28 mouse cellular contexts compared by ENCODE assay signal in genomic region chr4:12522358-12522757, GRCm38 (mm10).
DNase-seq lines count a peak whose midpoint lies in the region; ATAC-seq lines count a peak whose summit lies in the region.
"Had no signal": no experiment of that assay in that cellular context is flagged by ENCODE, and none has a peak within 500 bp of the region (broad histone marks: within the 10 kb centered on the region; RNA-seq: fewer than 3 reads in every experiment).

No protein-coding gene starts in this region.

- 0 out of 2 replicates have a peak, but pooled peaks have one; percentile 20 for ATAC-seq in frontal cortex, adult (ENCODE audit: low TSS enrichment)
- ATAC-seq in midbrain, embryonic 12.5 days (ENCODE audit: low FRiP score, low read depth) = peak; percentile 23; the same call in 1 of the 2 replicates
- no peak for ATAC-seq in midbrain, embryonic 14.5 days (ENCODE audit: low FRiP score, low TSS enrichment)
- ATAC-seq: CD4-positive, CD25-positive, alpha-beta regulatory T cell, adult 4 months; forebrain, embryonic 16.5 days had no signal

- no peak overlapping the region for H3K27ac ChIP-seq in midbrain, embryonic 12.5 days (replicated peaks)
- no peak overlapping the region for H3K27ac ChIP-seq in midbrain, embryonic 10.5 days (replicated peaks)
- no peak overlapping the region for H3K27ac ChIP-seq in midbrain, embryonic 14.5 days (replicated peaks; ENCODE audit: low read depth, low read length)
- H3K27ac ChIP-seq: heart, embryonic 13.5 days; kidney, embryonic 15.5 days; layer of hippocampus, adult 2 months; limb, embryonic 10.5 days; limb, embryonic 15.5 days; liver, embryonic 13.5 days; neural tube, embryonic 12.5 days; stomach, embryonic 15.5 days had no signal

- no peak for DNase-seq in frontal cortex, adult 2 months (ENCODE audit: extremely low spot score in 1 of 2, low spot score in 1 of 2)
- no peak for DNase-seq in midbrain, embryonic 10.5 days (ENCODE audit: low spot score)
- peak; percentile 23 for DNase-seq in midbrain, embryonic 14.5 days
- DNase-seq in retina, embryonic 14.5 days (ENCODE audit: low spot score) = peak; percentile 73
- DNase-seq in urinary bladder, adult 18-20 months (ENCODE audit: low spot score in 2 of 2) = no peak
- DNase-seq: adrenal gland, postnatal 25 days; cerebellum, adult 18-20 months; gastrocnemius, postnatal 10 days; heart, postnatal 10 days; kidney, adult 18-20 months; kidney, postnatal 36 days; liver, embryonic 13.5 days; lung, adult 18-20 months; lung, postnatal 10 days; right cerebral cortex, postnatal 25 days had no signal

- H3K4me2 ChIP-seq in midbrain, embryonic 12.5 days (replicated peaks) = no peak overlapping the region
- H3K4me2 ChIP-seq in midbrain, embryonic 14.5 days (ENCODE audit: low read length) = no peak overlapping the region
- H3K4me2 ChIP-seq: heart, embryonic 13.5 days; kidney, embryonic 15.5 days; limb, embryonic 15.5 days; liver, embryonic 13.5 days; neural tube, embryonic 12.5 days; stomach, embryonic 15.5 days had no signal

- WGBS in midbrain, embryonic 12.5 days = 63% methylated on average over 7 of the region's 7 CpGs
- WGBS in midbrain, embryonic 10.5 days = 71% methylated on average over 7 of the region's 7 CpGs
- 35% methylated on average over 7 of the region's 7 CpGs for WGBS in midbrain, embryonic 14.5 days

- no peak overlapping the region for H3K4me3 ChIP-seq in midbrain, embryonic 12.5 days
- no peak overlapping the region for H3K4me3 ChIP-seq in midbrain, embryonic 10.5 days
- no peak overlapping the region for H3K4me3 ChIP-seq in midbrain, embryonic 14.5 days (replicated peaks; ENCODE audit: low read depth, low read length)
- H3K4me3 ChIP-seq: erythroblast, embryonic 14.5 days; heart, embryonic 13.5 days; kidney, embryonic 15.5 days; layer of hippocampus, adult 2 months; limb, embryonic 10.5 days; limb, embryonic 15.5 days; liver, embryonic 13.5 days; myocyte; neural tube, embryonic 12.5 days; stomach, embryonic 15.5 days had no signal

- no peak overlapping the region for H3K9ac ChIP-seq in midbrain, embryonic 12.5 days (replicated peaks)
- no peak overlapping the region for H3K9ac ChIP-seq in midbrain, embryonic 14.5 days (replicated peaks; ENCODE audit: low read length)
- H3K9ac ChIP-seq: heart, embryonic 13.5 days; kidney, embryonic 15.5 days; limb, embryonic 15.5 days; liver, embryonic 13.5 days; neural tube, embryonic 12.5 days; stomach, embryonic 15.5 days had no signal

- no peaks in the 10 kb centered on the region for H3K9me3 ChIP-seq in midbrain, embryonic 12.5 days
- no peaks in the 10 kb centered on the region for H3K9me3 ChIP-seq in midbrain, embryonic 10.5 days (replicated peaks)
- H3K9me3 ChIP-seq in midbrain, embryonic 14.5 days (ENCODE audit: control insufficient read depth, low read length) = no peaks in the 10 kb centered on the region
- H3K9me3 ChIP-seq: heart, embryonic 13.5 days; kidney, embryonic 15.5 days; limb, embryonic 10.5 days; limb, embryonic 15.5 days; liver, embryonic 13.5 days; neural tube, embryonic 12.5 days; stomach, embryonic 15.5 days had no signal

- H3K36me3 ChIP-seq in midbrain, embryonic 12.5 days = no peaks in the 10 kb centered on the region
- H3K36me3 ChIP-seq in midbrain, embryonic 10.5 days = no peaks in the 10 kb centered on the region
- no peaks in the 10 kb centered on the region for H3K36me3 ChIP-seq in midbrain, embryonic 14.5 days (ENCODE audit: control insufficient read depth, insufficient read depth, low read length)
- H3K36me3 ChIP-seq: heart, embryonic 13.5 days; kidney, embryonic 15.5 days; limb, embryonic 10.5 days; limb, embryonic 15.5 days; liver, embryonic 13.5 days; neural tube, embryonic 12.5 days; stomach, embryonic 15.5 days had no signal

- H3K4me1 ChIP-seq in midbrain, embryonic 12.5 days = no peaks in the 10 kb centered on the region
- peaks cover 12% of the 10 kb centered on the region for H3K4me1 ChIP-seq in midbrain, embryonic 10.5 days
- H3K4me1 ChIP-seq in midbrain, embryonic 14.5 days (ENCODE audit: control insufficient read depth, insufficient read depth, low read length) = peaks cover 5% of the 10 kb centered on the region; the same call in 1 of the 2 replicates
- H3K4me1 ChIP-seq: heart, embryonic 13.5 days; kidney, embryonic 15.5 days; limb, embryonic 15.5 days; liver, embryonic 13.5 days; neural tube, embryonic 12.5 days; stomach, embryonic 15.5 days had no signal

- H3K27me3 ChIP-seq in midbrain, embryonic 12.5 days = no peaks in the 10 kb centered on the region
- H3K27me3 ChIP-seq in midbrain, embryonic 10.5 days (ENCODE audit: low read depth, poor library complexity, severe bottlenecking) = no peaks in the 10 kb centered on the region
- no peaks in the 10 kb centered on the region for H3K27me3 ChIP-seq in midbrain, embryonic 14.5 days (ENCODE audit: control insufficient read depth, insufficient read depth, low read length)
- H3K27me3 ChIP-seq: heart, embryonic 13.5 days; kidney, embryonic 15.5 days; limb, embryonic 15.5 days; liver, embryonic 13.5 days; neural tube, embryonic 12.5 days; stomach, embryonic 15.5 days had no signal

Comparison
In these comparisons a context has a peak if more than half of its experiments do, and no peak if none do; other contexts are left out.
1. DNase-seq: peak in midbrain, embryonic 14.5 days (single experiment) and retina, embryonic 14.5 days (single experiment); none in frontal cortex, adult 2 months (0 of 2), midbrain, embryonic 10.5 days (single experiment) and urinary bladder, adult 18-20 months (0 of 2).